Mouse (Mus musculus) cortical plate, adult 2 months (tissue): Measurements from ENCODE around the gene Surf6.

Experiments used
- CTCF ChIP-seq: fragments of 200-500 bp; IDR thresholded peaks from 2 replicates; pipeline ENCODE4 v1.5.1; 2011; ENCODE audit warnings: mild to moderate bottlenecking, control low read depth, low read length; ENCODE audit not compliant: insufficient read depth; ENCODE audit errors: extremely low read depth
- POLR2A ChIP-seq: fragments of 200-500 bp; IDR thresholded peaks from 2 replicates; pipeline ENCODE4 v1.6.1; 2011; ENCODE audit warnings: mild to moderate bottlenecking, low read length, control low read depth; ENCODE audit not compliant: insufficient read depth; ENCODE audit errors: extremely low read depth

DNA sequence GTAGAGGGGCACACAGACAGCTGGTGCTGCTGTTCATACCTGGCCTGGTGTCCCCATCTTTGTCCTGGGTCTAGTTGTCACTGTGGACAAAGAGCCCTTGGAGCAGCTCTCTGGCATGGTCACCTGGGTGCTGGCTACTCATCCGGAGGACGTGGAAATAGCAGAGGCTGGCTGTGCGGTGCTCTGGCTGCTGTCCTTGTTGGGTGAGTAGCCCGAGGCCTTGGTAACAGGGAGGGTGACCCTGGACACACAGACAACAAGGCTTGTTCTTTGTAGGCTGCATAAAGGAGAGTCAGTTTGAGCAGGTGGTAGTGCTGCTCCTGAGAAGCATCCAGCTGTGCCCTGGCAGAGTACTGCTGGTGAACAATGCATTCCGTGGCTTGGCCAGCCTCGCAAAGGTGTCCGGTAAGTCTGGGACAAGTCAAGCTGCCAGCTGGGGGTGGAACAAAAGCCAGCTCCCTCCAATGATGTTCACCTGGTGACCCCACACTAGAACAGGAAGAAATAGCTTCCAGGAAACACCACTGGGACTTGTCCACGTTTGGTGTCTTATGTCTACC, 48.7 kb upstream of the Surf6 start:
- TF ChIP-seq CTCF (no peak), POLR2A (no peak)
